Mouse (Mus musculus): ENCODE measurements around the gene Gm11563.

DNA sequence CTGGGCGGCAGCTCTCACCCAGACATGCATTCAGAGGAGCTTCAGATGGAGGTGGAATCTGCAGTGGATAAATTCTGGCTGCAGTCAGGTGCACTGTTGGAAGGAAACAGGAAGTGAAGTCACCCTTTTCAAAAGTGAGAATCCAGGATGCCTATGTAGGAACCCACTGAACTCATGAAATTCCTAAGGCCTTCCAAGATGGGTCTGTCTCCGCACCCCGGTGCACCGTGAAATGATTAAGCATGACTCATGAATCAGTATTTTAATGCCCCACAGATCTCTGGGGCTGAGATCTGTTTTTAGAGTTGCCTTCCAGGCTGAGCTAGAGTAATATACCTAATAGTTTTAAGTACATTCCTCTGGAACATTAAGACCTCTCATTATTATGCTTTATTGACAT, 496 bp upstream of the Gm11563 start:
- no peak for TF ChIP-seq POLR2A (IDR thresholded peaks at IDR 0.05; ENCODE audit: extremely low read depth, insufficient read depth, low read length)
- TF ChIP-seq CTCF (IDR thresholded peaks at IDR 0.05; ENCODE audit: low read depth, low read length), result no peak
